22 mouse cellular contexts compared by ENCODE assay signal in the genomic region with DNA sequence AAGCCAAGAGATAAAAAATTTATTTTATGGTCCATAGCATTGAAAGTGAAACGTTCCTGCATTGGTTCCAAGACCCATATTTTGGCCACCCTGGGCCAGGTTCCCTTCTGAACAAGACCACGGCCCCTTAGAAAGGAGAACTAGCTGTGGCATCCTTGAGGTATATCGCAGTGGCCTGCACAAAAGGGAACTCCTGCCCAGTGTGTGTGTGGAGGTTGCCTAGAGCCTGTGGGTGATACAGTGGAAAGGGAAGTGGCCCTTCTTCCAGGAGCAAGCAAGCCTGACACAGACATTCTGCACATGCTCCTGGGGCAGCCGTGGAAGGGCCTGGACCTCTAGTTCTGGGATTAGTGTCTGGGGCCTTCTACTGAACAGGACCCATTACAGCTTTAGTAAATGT.
DNase-seq lines count a peak whose midpoint lies in the region; ATAC-seq and TF ChIP-seq lines count a peak whose summit lies in the region.
"Had no signal": no experiment of that assay in that cellular context is flagged by ENCODE, and none has a peak within 500 bp of the region (broad histone marks: within the 10 kb centered on the region; RNA-seq: fewer than 3 reads in every experiment).

No protein-coding gene starts in this region.

- H3K36me3 ChIP-seq in forebrain, embryonic 12.5 days (replicated peaks): peaks cover 26% of the 10 kb centered on the region
- peaks cover 78% of the 10 kb centered on the region for H3K36me3 ChIP-seq in forebrain, embryonic 10.5 days (replicated peaks)
- no peaks in the 10 kb centered on the region for H3K36me3 ChIP-seq in lung, postnatal 0 days (ENCODE audit: insufficient read depth, low read length)
- H3K36me3 ChIP-seq: hindbrain, embryonic 15.5 days; lung, embryonic 15.5 days; neural tube, embryonic 15.5 days had no signal

- H3K27ac ChIP-seq in forebrain, embryonic 12.5 days: peak overlapping the region; percentile 19; the same call in 1 of the 2 replicates
- no peak overlapping the region for H3K27ac ChIP-seq in forebrain, embryonic 10.5 days
- no peak overlapping the region for H3K27ac ChIP-seq in lung, postnatal 0 days (ENCODE audit: low read length)
- H3K27ac ChIP-seq: embryonic facial prominence, embryonic 15.5 days; hindbrain, embryonic 15.5 days; kidney, postnatal 0 days; limb, embryonic 15.5 days; lung, embryonic 15.5 days; neural tube, embryonic 15.5 days had no signal

- H3K4me2 ChIP-seq in forebrain, embryonic 12.5 days: no peak overlapping the region
- no peak overlapping the region for H3K4me2 ChIP-seq in lung, postnatal 0 days (replicated peaks; ENCODE audit: low read depth, low read length)
- H3K4me2 ChIP-seq: embryonic facial prominence, embryonic 15.5 days; hindbrain, embryonic 15.5 days; limb, embryonic 15.5 days; lung, embryonic 15.5 days; neural tube, embryonic 15.5 days had no signal

- DNase-seq in forebrain, embryonic 10.5 days (ENCODE audit: extremely low spot score, low spot score): no peak
- peak; percentile 61 for DNase-seq in lung, postnatal 36 days
- no peak for DNase-seq in lung, postnatal 0 days (ENCODE audit: low spot score)
- DNase-seq in frontal cortex, postnatal 25 days (ENCODE audit: low spot score in 2 of 2): no peak
- DNase-seq in adrenal gland, postnatal 14 days: no peak
- DNase-seq: cerebellum, adult 9-11 months; heart, adult 11 months; right cerebral cortex, postnatal 4 days; thymus, postnatal 4 days had no signal

- H3K9me3 ChIP-seq in forebrain, embryonic 12.5 days: no peaks in the 10 kb centered on the region
- H3K9me3 ChIP-seq in forebrain, embryonic 10.5 days: no peaks in the 10 kb centered on the region
- H3K9me3 ChIP-seq in lung, postnatal 0 days (ENCODE audit: low read length): no peaks in the 10 kb centered on the region
- H3K9me3 ChIP-seq: embryonic facial prominence, embryonic 15.5 days; hindbrain, embryonic 15.5 days; limb, embryonic 15.5 days; lung, embryonic 15.5 days; neural tube, embryonic 15.5 days had no signal

- no peak for TF ChIP-seq CTCF in lung, postnatal 0 days (IDR thresholded peaks at IDR 0.05)

- WGBS in forebrain, embryonic 12.5 days: 97% methylated on average over 4 of the region's 4 CpGs
- WGBS in forebrain, embryonic 10.5 days: 93% methylated on average over 4 of the region's 4 CpGs
- 83% methylated on average over 4 of the region's 4 CpGs for WGBS in lung, postnatal 0 days

- TF ChIP-seq EP300 in lung, postnatal 0 days (IDR thresholded peaks at IDR 0.05): no peak

- H3K9ac ChIP-seq in forebrain, embryonic 12.5 days: 0 out of 2 replicates have a peak overlapping the region, but pooled peaks have one; percentile 0
- no peak overlapping the region for H3K9ac ChIP-seq in lung, postnatal 0 days (replicated peaks; ENCODE audit: low read depth)
- H3K9ac ChIP-seq: embryonic facial prominence, embryonic 15.5 days; hindbrain, embryonic 15.5 days; limb, embryonic 15.5 days; lung, embryonic 15.5 days; neural tube, embryonic 15.5 days had no signal

- no peaks in the 10 kb centered on the region for H3K27me3 ChIP-seq in forebrain, embryonic 12.5 days
- H3K27me3 ChIP-seq in forebrain, embryonic 10.5 days (ENCODE audit: poor library complexity, severe bottlenecking): no peaks in the 10 kb centered on the region
- H3K27me3 ChIP-seq in lung, postnatal 0 days (replicated peaks; ENCODE audit: insufficient read depth, low read length): no peaks in the 10 kb centered on the region
- H3K27me3 ChIP-seq: embryonic facial prominence, embryonic 15.5 days; hindbrain, embryonic 15.5 days; limb, embryonic 15.5 days; lung, embryonic 15.5 days; neural tube, embryonic 15.5 days; Patski had no signal

- H3K4me3 ChIP-seq in forebrain, embryonic 12.5 days (replicated peaks): no peak overlapping the region
- no peak overlapping the region for H3K4me3 ChIP-seq in forebrain, embryonic 10.5 days
- H3K4me3 ChIP-seq in lung, postnatal 0 days (ENCODE audit: low read depth, low read length): no peak overlapping the region
- H3K4me3 ChIP-seq: embryonic facial prominence, embryonic 15.5 days; hindbrain, embryonic 15.5 days; limb, embryonic 15.5 days; lung, embryonic 15.5 days; myocyte; neural tube, embryonic 15.5 days had no signal

- H3K4me1 ChIP-seq in forebrain, embryonic 12.5 days: peaks cover 17% of the 10 kb centered on the region
- peaks cover 54% of the 10 kb centered on the region for H3K4me1 ChIP-seq in forebrain, embryonic 10.5 days
- peaks cover 28% of the 10 kb centered on the region for H3K4me1 ChIP-seq in lung, postnatal 0 days (ENCODE audit: insufficient read depth, low read depth, low read length)

- no peak for ATAC-seq in forebrain, embryonic 12.5 days (ENCODE audit: low FRiP score)
- no peak for ATAC-seq in lung, postnatal 0 days
- peak; percentile 77 for ATAC-seq in common myeloid progenitor, adult 5-6 weeks (replicated peaks; ENCODE audit: low read depth, poor library complexity, severe bottlenecking)
- ATAC-seq in monocyte, adult 5-6 weeks (replicated peaks; ENCODE audit: insufficient number of reproducible peaks, low FRiP score, low TSS enrichment, poor library complexity, severe bottlenecking): peak; percentile 78
- ATAC-seq: activated CD4-positive, CD25-positive, alpha-beta regulatory T cell, adult 4 months; intestine, postnatal 0 days; Patski had no signal

Comparison
In these comparisons a context has a peak if more than half of its experiments do, and no peak if none do; other contexts are left out.
1. ATAC-seq: peak in common myeloid progenitor, adult 5-6 weeks (single experiment) and monocyte, adult 5-6 weeks (single experiment); none in forebrain, embryonic 12.5 days (single experiment) and lung, postnatal 0 days (single experiment).